Mouse (Mus musculus): ENCODE data around the gene Tuba3a. TPM values are rescaled to one million over a fixed set of nuclear protein-coding genes. Genes with fewer than 3 reads are reported as not detected.
A peak's percentile ranks its signal among the peaks of the same experiment; 100 is the strongest.

Tuba3a gene
- total RNA-seq (2012; rRNA removed): 53.3 and 84.8 TPM in 2 replicates

- in situ Hi-C loops (cut with MboI; ENCODE audit: low sequenced_read_pairs in 2 of 2, unreplicated experiment in 2 of 2): no loop called here
- DNase-seq (ENCODE audit: low read depth, low spot score): no peak
- Histone ChIP-seq H3K4me1 (ENCODE audit: control insufficient read depth in 2 of 2, insufficient read depth in 2 of 2, low read length in 2 of 2, poor library complexity in 1 of 2) (no peaks in the 10 kb centered on the region), H3K9me3 (ENCODE audit: control insufficient read depth, insufficient read depth, low read depth, low read length) (no peaks in the 10 kb centered on the region), H3K36me3 (ENCODE audit: control insufficient read depth, insufficient read depth, low read length, poor library complexity, severe bottlenecking) (peaks cover 4% of the 10 kb centered on the region; the same call in 1 of the 2 replicates), H3K9ac (ENCODE audit: insufficient read depth, low read depth, low read length, poor library complexity, severe bottlenecking) (peak within 1 kb of the TSS; percentile 27; the same call in 1 of the 2 replicates), H3K4me3 (ENCODE audit: insufficient read depth in 1 of 2, low read depth in 1 of 2, low read length in 2 of 2, poor library complexity in 1 of 2, severe bottlenecking in 1 of 2) (peak within 1 kb of the TSS; percentile 40 to 54), H3K27ac (ENCODE audit: insufficient read depth, low read depth, low read length, poor library complexity, severe bottlenecking) (no peak within 1 kb of the TSS)
- TF ChIP-seq HCFC1 (IDR thresholded peaks at IDR 0.05; ENCODE audit: borderline replicate concordance, insufficient read depth, low read length) (no peak), ZC3H11A (IDR thresholded peaks at IDR 0.05; ENCODE audit: borderline replicate concordance, low read depth, low read length) (no peak), ZNF384 (IDR thresholded peaks at IDR 0.05; ENCODE audit: low read depth, low read length) (no peak), CHD2 (IDR thresholded peaks at IDR 0.05; ENCODE audit: low read depth, low read length) (peak; percentile 84), MAFK (IDR thresholded peaks at IDR 0.05; ENCODE audit: insufficient read depth, low read depth, low read length) (peak; percentile 49; the same call in 1 of the 2 replicates)
Measured at GRCm38 (mm10) chr6:125285890-125286289, at the start of gene Tuba3a. TSS of gene Tuba3a (minus strand) at chr6:125286042.

GRCm38 (mm10) chr6:125334356-125334755 is 48.5 kb upstream of the Tuba3a start:
- no peaks in the 10 kb centered on the region for H3K9me3 ChIP-seq (ENCODE audit: control insufficient read depth, insufficient read depth, low read depth, low read length)
- in situ Hi-C loops (cut with MboI; ENCODE audit: low sequenced_read_pairs in 2 of 2, unreplicated experiment in 2 of 2): no loop called here
- no peaks in the 10 kb centered on the region for H3K36me3 ChIP-seq (ENCODE audit: control insufficient read depth, insufficient read depth, low read length, poor library complexity, severe bottlenecking)
- no peak overlapping the region for H3K4me3 ChIP-seq (ENCODE audit: insufficient read depth in 1 of 2, low read depth in 1 of 2, low read length in 2 of 2, poor library complexity in 1 of 2, severe bottlenecking in 1 of 2)
- no peak overlapping the region for H3K9ac ChIP-seq (ENCODE audit: insufficient read depth, low read depth, low read length, poor library complexity, severe bottlenecking)
- H3K4me1 ChIP-seq (ENCODE audit: control insufficient read depth in 2 of 2, insufficient read depth in 2 of 2, low read length in 2 of 2, poor library complexity in 1 of 2): 0 out of 4 replicates have a peak, but pooled peaks cover 0 to 2% of the 10 kb centered on the region in 2 experiments
- TF ChIP-seq HCFC1 (IDR thresholded peaks at IDR 0.05; ENCODE audit: borderline replicate concordance, insufficient read depth, low read length) (no peak), MAFK (IDR thresholded peaks at IDR 0.05; ENCODE audit: insufficient read depth, low read depth, low read length) (no peak), CHD2 (IDR thresholded peaks at IDR 0.05; ENCODE audit: low read depth, low read length) (no peak), ZNF384 (IDR thresholded peaks at IDR 0.05; ENCODE audit: low read depth, low read length) (no peak), ZC3H11A (IDR thresholded peaks at IDR 0.05; ENCODE audit: borderline replicate concordance, low read depth, low read length) (no peak)
- no peak overlapping the region for H3K27ac ChIP-seq (ENCODE audit: insufficient read depth, low read depth, low read length, poor library complexity, severe bottlenecking)
- DNase-seq (ENCODE audit: low read depth, low spot score): no peak

GRCm38 (mm10) chr6:125333112-125333899 is 47.5 kb upstream of the Tuba3a start:
- Histone ChIP-seq H3K9me3 (ENCODE audit: control insufficient read depth, insufficient read depth, low read depth, low read length) (no peaks in the 10 kb centered on the region), H3K4me1 (ENCODE audit: control insufficient read depth in 2 of 2, insufficient read depth in 2 of 2, low read length in 2 of 2, poor library complexity in 1 of 2) (peaks cover 0 to 6% of the 10 kb centered on the region in 2 experiments; a peak in 1 of 4 replicates)
- in situ Hi-C loops (cut with MboI; ENCODE audit: low sequenced_read_pairs in 2 of 2, unreplicated experiment in 2 of 2): no loop called here

GRCm38 (mm10) chr6:125330626-125331326 is 44.9 kb upstream of the Tuba3a start:
- no peaks in the 10 kb centered on the region for H3K9me3 ChIP-seq (ENCODE audit: control insufficient read depth, insufficient read depth, low read depth, low read length)
- H3K4me1 ChIP-seq (ENCODE audit: control insufficient read depth in 2 of 2, insufficient read depth in 2 of 2, low read length in 2 of 2, poor library complexity in 1 of 2): peaks cover 0 to 8% of the 10 kb centered on the region in 2 experiments; a peak in 1 of 4 replicates
- TF ChIP-seq ZNF384 (IDR thresholded peaks at IDR 0.05; ENCODE audit: low read depth, low read length) (no peak), MAFK (IDR thresholded peaks at IDR 0.05; ENCODE audit: insufficient read depth, low read depth, low read length) (no peak), CHD2 (IDR thresholded peaks at IDR 0.05; ENCODE audit: low read depth, low read length) (no peak), ZC3H11A (IDR thresholded peaks at IDR 0.05; ENCODE audit: borderline replicate concordance, low read depth, low read length) (no peak), HCFC1 (IDR thresholded peaks at IDR 0.05; ENCODE audit: borderline replicate concordance, insufficient read depth, low read length) (no peak)
- DNase-seq (ENCODE audit: low read depth, low spot score): no peak
- no peak overlapping the region for H3K27ac ChIP-seq (ENCODE audit: insufficient read depth, low read depth, low read length, poor library complexity, severe bottlenecking)
- in situ Hi-C loops (cut with MboI; ENCODE audit: low sequenced_read_pairs in 2 of 2, unreplicated experiment in 2 of 2): no loop called here
- H3K36me3 ChIP-seq (ENCODE audit: control insufficient read depth, insufficient read depth, low read length, poor library complexity, severe bottlenecking): no peaks in the 10 kb centered on the region
- H3K4me3 ChIP-seq (ENCODE audit: insufficient read depth in 1 of 2, low read depth in 1 of 2, low read length in 2 of 2, poor library complexity in 1 of 2, severe bottlenecking in 1 of 2): peak overlapping the region; percentile 64 to 65
- peak overlapping the region; percentile 37 for H3K9ac ChIP-seq (ENCODE audit: insufficient read depth, low read depth, low read length, poor library complexity, severe bottlenecking)

More at GRCm38 (mm10) chr6:125333112-125333899, 47.5 kb upstream of the Tuba3a start:
- no peak for DNase-seq (ENCODE audit: low read depth, low spot score)
- no peak overlapping the region for H3K27ac ChIP-seq (ENCODE audit: insufficient read depth, low read depth, low read length, poor library complexity, severe bottlenecking)
- H3K36me3 ChIP-seq (ENCODE audit: control insufficient read depth, insufficient read depth, low read length, poor library complexity, severe bottlenecking): no peaks in the 10 kb centered on the region
- no peak overlapping the region for H3K9ac ChIP-seq (ENCODE audit: insufficient read depth, low read depth, low read length, poor library complexity, severe bottlenecking)
- TF ChIP-seq CHD2 (IDR thresholded peaks at IDR 0.05; ENCODE audit: low read depth, low read length) (no peak), ZC3H11A (IDR thresholded peaks at IDR 0.05; ENCODE audit: borderline replicate concordance, low read depth, low read length) (no peak), ZNF384 (IDR thresholded peaks at IDR 0.05; ENCODE audit: low read depth, low read length) (no peak), HCFC1 (IDR thresholded peaks at IDR 0.05; ENCODE audit: borderline replicate concordance, insufficient read depth, low read length) (no peak), MAFK (IDR thresholded peaks at IDR 0.05; ENCODE audit: insufficient read depth, low read depth, low read length) (no peak)
- H3K4me3 ChIP-seq (ENCODE audit: insufficient read depth in 1 of 2, low read depth in 1 of 2, low read length in 2 of 2, poor library complexity in 1 of 2, severe bottlenecking in 1 of 2): no peak overlapping the region

All from ES-E14 (cell line).